In genomic region chr12:69190522-69190921, GRCm38 (mm10) we compare ENCODE assay signal across 10 mouse cellular contexts. TPM values are rescaled to one million over a fixed set of nuclear protein-coding genes. Genes with fewer than 3 reads are reported as not detected.
DNase-seq lines count a peak whose midpoint lies in the region; ATAC-seq and TF ChIP-seq lines count a peak whose summit lies in the region.
"Had no signal": no experiment of that assay in that cellular context is flagged by ENCODE, and none has a peak within 500 bp of the region (broad histone marks: within the 10 kb centered on the region; RNA-seq: fewer than 3 reads in every experiment).

No protein-coding gene starts in this region.

- H3K4me3 ChIP-seq in intestine, postnatal 0 days (ENCODE audit: low read depth, low read length): no peak overlapping the region
- H3K4me3 ChIP-seq in intestine, embryonic 16.5 days (ENCODE audit: low read length): no peak overlapping the region
- H3K4me3 ChIP-seq in thymus, adult 2 months (ENCODE audit: control insufficient read depth, insufficient read depth, low read length): no peak overlapping the region
- no peak overlapping the region for H3K4me3 ChIP-seq in stomach, postnatal 0 days (ENCODE audit: low read depth, low read length)
- H3K4me3 ChIP-seq: limb, embryonic 13.5 days had no signal

- TF ChIP-seq POLR2A in thymus, adult 2 months (IDR thresholded peaks at IDR 0.05; ENCODE audit: control insufficient read depth, extremely low read depth, insufficient read depth, low read length, poor library complexity): no peak

- H3K9ac ChIP-seq in intestine, postnatal 0 days (ENCODE audit: low read depth, low read length): no peak overlapping the region
- no peak overlapping the region for H3K9ac ChIP-seq in intestine, embryonic 16.5 days (ENCODE audit: low read depth, low read length)
- no peak overlapping the region for H3K9ac ChIP-seq in stomach, postnatal 0 days (ENCODE audit: low read length)
- H3K9ac ChIP-seq: limb, embryonic 13.5 days had no signal

- H3K4me2 ChIP-seq in intestine, postnatal 0 days (replicated peaks; ENCODE audit: low read depth): no peak overlapping the region
- H3K4me2 ChIP-seq in intestine, embryonic 16.5 days (ENCODE audit: low read depth, low read length): no peak overlapping the region
- H3K4me2 ChIP-seq in stomach, postnatal 0 days (replicated peaks; ENCODE audit: low read depth): no peak overlapping the region
- H3K4me2 ChIP-seq: limb, embryonic 13.5 days had no signal

- intact Hi-C loops in gastrocnemius, postnatal 14 days (cut with DNase I; ENCODE audit: low total_unique reads): no loop called here

- 92% methylated on average over 1 of the region's 1 CpGs for WGBS in intestine, postnatal 0 days
- WGBS in intestine, embryonic 16.5 days: 95% methylated on average over 1 of the region's 1 CpGs
- WGBS in thymus, adult 2 months: 100% methylated on average over 1 of the region's 1 CpGs
- 100% methylated on average over 1 of the region's 1 CpGs for WGBS in stomach, postnatal 0 days

- H3K27ac ChIP-seq in intestine, postnatal 0 days (ENCODE audit: low read depth, low read length): no peak overlapping the region
- no peak overlapping the region for H3K27ac ChIP-seq in intestine, embryonic 16.5 days (ENCODE audit: low read length)
- H3K27ac ChIP-seq in thymus, adult 2 months (ENCODE audit: control insufficient read depth, insufficient read depth, low read length): no peak overlapping the region
- H3K27ac ChIP-seq in stomach, postnatal 0 days (replicated peaks): no peak overlapping the region
- H3K27ac ChIP-seq: limb, embryonic 13.5 days had no signal

- peak; percentile 55 for TF ChIP-seq CTCF in intestine, postnatal 0 days (IDR thresholded peaks at IDR 0.05; ENCODE audit: low read depth)
- no peak for TF ChIP-seq CTCF in thymus, adult 2 months (IDR thresholded peaks at IDR 0.05; ENCODE audit: borderline replicate concordance, control insufficient read depth, extremely low read depth, insufficient read depth, low read length, poor library complexity)
- peak; percentile 67 for TF ChIP-seq CTCF in stomach, postnatal 0 days (IDR thresholded peaks at IDR 0.05; ENCODE audit: low read depth)

- H3K27me3 ChIP-seq in intestine, postnatal 0 days (replicated peaks; ENCODE audit: control insufficient read depth, insufficient read depth, low read length): no peaks in the 10 kb centered on the region
- no peaks in the 10 kb centered on the region for H3K27me3 ChIP-seq in intestine, embryonic 16.5 days (replicated peaks; ENCODE audit: control insufficient read depth, insufficient read depth, low read length)
- no peaks in the 10 kb centered on the region for H3K27me3 ChIP-seq in thymus, adult 2 months (ENCODE audit: control insufficient read depth, insufficient read depth, low read length)
- no peaks in the 10 kb centered on the region for H3K27me3 ChIP-seq in stomach, postnatal 0 days (ENCODE audit: control insufficient read depth, insufficient read depth, low read length)
- H3K27me3 ChIP-seq: limb, embryonic 13.5 days had no signal

- 0 out of 2 replicates have a peak, but pooled peaks cover 2% of the 10 kb centered on the region for H3K4me1 ChIP-seq in intestine, postnatal 0 days (replicated peaks; ENCODE audit: control insufficient read depth, insufficient read depth, low read length)
- H3K4me1 ChIP-seq in intestine, embryonic 16.5 days (ENCODE audit: control insufficient read depth, insufficient read depth, low read length): peaks cover 11% of the 10 kb centered on the region
- no peaks in the 10 kb centered on the region; the same call in 1 of the 2 replicates for H3K4me1 ChIP-seq in thymus, adult 2 months (replicated peaks; ENCODE audit: control insufficient read depth, insufficient read depth, low read length)
- H3K4me1 ChIP-seq in stomach, postnatal 0 days (replicated peaks; ENCODE audit: control insufficient read depth, insufficient read depth): no peaks in the 10 kb centered on the region

- H3K9me3 ChIP-seq in intestine, postnatal 0 days (ENCODE audit: control insufficient read depth): no peaks in the 10 kb centered on the region
- H3K9me3 ChIP-seq in intestine, embryonic 16.5 days (ENCODE audit: control insufficient read depth, low read length): no peaks in the 10 kb centered on the region
- H3K9me3 ChIP-seq in stomach, postnatal 0 days (ENCODE audit: control insufficient read depth, low read length): no peaks in the 10 kb centered on the region
- H3K9me3 ChIP-seq: limb, embryonic 13.5 days had no signal

- no peak for ATAC-seq in intestine, postnatal 0 days
- no peak for ATAC-seq in intestine, embryonic 16.5 days
- ATAC-seq in common myeloid progenitor, adult 5-6 weeks (replicated peaks; ENCODE audit: low read depth, poor library complexity, severe bottlenecking): peak; percentile 71
- ATAC-seq in stomach, postnatal 0 days (ENCODE audit: low FRiP score, low TSS enrichment): no peak

- TF ChIP-seq EP300 in stomach, postnatal 0 days (optimal IDR thresholded peaks at IDR 0.05): no peak

- peaks cover 4% of the 10 kb centered on the region; the same call in 1 of the 2 replicates for H3K36me3 ChIP-seq in intestine, postnatal 0 days (ENCODE audit: control insufficient read depth, insufficient read depth)
- peaks cover 6% of the 10 kb centered on the region for H3K36me3 ChIP-seq in intestine, embryonic 16.5 days (ENCODE audit: control insufficient read depth, insufficient read depth, low read length)
- H3K36me3 ChIP-seq in thymus, adult 2 months (ENCODE audit: control insufficient read depth, insufficient read depth, low read length): peaks cover 15% of the 10 kb centered on the region; the same call in 1 of the 2 replicates
- 0 out of 2 replicates have a peak, but pooled peaks cover 2% of the 10 kb centered on the region for H3K36me3 ChIP-seq in stomach, postnatal 0 days (ENCODE audit: control insufficient read depth, insufficient read depth, low read length)

- DNase-seq in thymus, postnatal 14 days: peak; percentile 19
- DNase-seq in thymus, adult 2 months: no peak
- no peak for DNase-seq in stomach, postnatal 0 days (ENCODE audit: low spot score)
- DNase-seq in gastrocnemius, postnatal 14 days: no peak
- DNase-seq: right cerebral cortex, postnatal 4 days had no signal

RNA-seq across cellular contexts. Expression of gene Gm49383, which starts 6.4 kb away (rescaled TPM):
- 9.9 and 10.2 TPM in 2 replicates for polyA plus RNA-seq in intestine, postnatal 0 days (2015; fragmentation: Nextera tagmentation; extraction: Ambion mirVana)
- polyA plus RNA-seq in intestine, embryonic 16.5 days (2015; fragmentation: Nextera tagmentation; extraction: Ambion mirVana): 21.0 and 24.2 TPM in 2 replicates
- polyA plus RNA-seq in thymus, adult 2 months (2012; rRNA removed): 5.5 and 9.5 TPM in 2 replicates
- 43.1 and 49.1 TPM in 2 replicates for total RNA-seq in common myeloid progenitor, adult 5-6 weeks (2017)
- 6.9 and 10.3 TPM in 2 replicates for polyA plus RNA-seq in stomach, postnatal 0 days (2015; fragmentation: Nextera tagmentation; extraction: Ambion mirVana)
- 1 to 10 TPM; 1.5 to 2.8 TPM for total RNA-seq in gastrocnemius, postnatal 14 days (2021)
- polyA plus RNA-seq: testis, adult 2 months had no signal

RNA-seq across cellular contexts. Expression of gene Mgat2, which starts 6.6 kb away (rescaled TPM):
- 41.5 and 46.9 TPM in 2 replicates for polyA plus RNA-seq in intestine, postnatal 0 days (2015; fragmentation: Nextera tagmentation; extraction: Ambion mirVana)
- 35.6 and 39.7 TPM in 2 replicates for polyA plus RNA-seq in intestine, embryonic 16.5 days (2015; fragmentation: Nextera tagmentation; extraction: Ambion mirVana)
- 21.5 and 21.8 TPM in 2 replicates for polyA plus RNA-seq in thymus, adult 2 months (2012; rRNA removed)
- 105 and 110 TPM in 2 replicates for total RNA-seq in common myeloid progenitor, adult 5-6 weeks (2017)
- 52.3 and 54.4 TPM in 2 replicates for polyA plus RNA-seq in stomach, postnatal 0 days (2015; fragmentation: Nextera tagmentation; extraction: Ambion mirVana)
- total RNA-seq in gastrocnemius, postnatal 14 days (2021): 10 to 100 TPM; 11.7 to 16.1 TPM

RNA-seq across cellular contexts. Expression of gene Rpl36al, which starts 6.6 kb away (rescaled TPM):
- 628 and 634 TPM in 2 replicates for polyA plus RNA-seq in intestine, postnatal 0 days (2015; fragmentation: Nextera tagmentation; extraction: Ambion mirVana)
- 602 and 654 TPM in 2 replicates for polyA plus RNA-seq in intestine, embryonic 16.5 days (2015; fragmentation: Nextera tagmentation; extraction: Ambion mirVana)
- polyA plus RNA-seq in thymus, adult 2 months (2012; rRNA removed): 153 and 166 TPM in 2 replicates
- total RNA-seq in common myeloid progenitor, adult 5-6 weeks (2017): 891 and 1,224 TPM in 2 replicates
- 843 and 974 TPM in 2 replicates for polyA plus RNA-seq in stomach, postnatal 0 days (2015; fragmentation: Nextera tagmentation; extraction: Ambion mirVana)
- total RNA-seq in gastrocnemius, postnatal 14 days (2021): 100 to 1,000 TPM; 324 to 375 TPM

RNA-seq across cellular contexts. Expression of gene Dnaaf2, which starts 7.7 kb away (rescaled TPM):
- 2.9 and 3.4 TPM in 2 replicates for polyA plus RNA-seq in intestine, postnatal 0 days (2015; fragmentation: Nextera tagmentation; extraction: Ambion mirVana)
- 6.9 and 7.3 TPM in 2 replicates for polyA plus RNA-seq in intestine, embryonic 16.5 days (2015; fragmentation: Nextera tagmentation; extraction: Ambion mirVana)
- polyA plus RNA-seq in thymus, adult 2 months (2012; rRNA removed): 4.8 TPM in 2 replicates
- total RNA-seq in common myeloid progenitor, adult 5-6 weeks (2017): 3.0 and 6.5 TPM in 2 replicates
- 4.0 and 5.2 TPM in 2 replicates for polyA plus RNA-seq in stomach, postnatal 0 days (2015; fragmentation: Nextera tagmentation; extraction: Ambion mirVana)
- total RNA-seq in gastrocnemius, postnatal 14 days (2021): under 1 TPM; 0.24 to 0.66 TPM

RNA-seq across cellular contexts. Expression of gene Gm49384, which starts 13.5 kb away (rescaled TPM):
- 9.1 and 9.5 TPM in 2 replicates for polyA plus RNA-seq in intestine, postnatal 0 days (2015; fragmentation: Nextera tagmentation; extraction: Ambion mirVana)
- polyA plus RNA-seq in intestine, embryonic 16.5 days (2015; fragmentation: Nextera tagmentation; extraction: Ambion mirVana): 19.7 and 23.0 TPM in 2 replicates
- 0.36 and 1.3 TPM in 2 replicates for polyA plus RNA-seq in thymus, adult 2 months (2012; rRNA removed)
- total RNA-seq in common myeloid progenitor, adult 5-6 weeks (2017): 25.5 and 38.6 TPM in 2 replicates
- 8.2 and 8.7 TPM in 2 replicates for polyA plus RNA-seq in stomach, postnatal 0 days (2015; fragmentation: Nextera tagmentation; extraction: Ambion mirVana)
- 1 to 10 TPM; 1.4 to 2.0 TPM for total RNA-seq in gastrocnemius, postnatal 14 days (2021)
